Mouse (Mus musculus): ENCODE measurements around the gene Mpg. TPM values are rescaled to one million over a fixed set of nuclear protein-coding genes. Genes with fewer than 3 reads are reported as not detected.

Gene Mpg
- total RNA-seq, 2 experiments from 2014 or later: 6.7 TPM

Other genes with a start within 250 kb of the Mpg start
- gene Nsg2, start 226.0 kb upstream of the Mpg start, total RNA-seq (2021): 1 to 10 TPM in 1 of 2 experiments, under 1 TPM in 1; 0.68 to 1.1 TPM
- gene Il9r, start 26.2 kb upstream of the Mpg start, total RNA-seq (2021): under 1 TPM in 1 of 2 experiments, not detected in 1; 0.11 TPM
- gene Snrnp25, start 21.1 kb upstream of the Mpg start, total RNA-seq (2021): 10 to 100 TPM; 11.1 to 12.2 TPM
- 10 to 100 TPM; 24.3 to 25.1 TPM for gene Rhbdf1, start 4.2 kb upstream of the Mpg start, total RNA-seq (2021)
- gene Nprl3, start 41.2 kb downstream of the Mpg start, total RNA-seq (2021): 10 to 100 TPM; 26.1 to 28.5 TPM
- gene Hba-x, start 49.9 kb downstream of the Mpg start, total RNA-seq (2021): not detected
- gene Hba-a1, start 57.0 kb downstream of the Mpg start, total RNA-seq (2021): over 10,000 TPM in 1 of 2 experiments, 1,000 to 10,000 TPM in 1; 7,538 to 10,107 TPM
- 1 to 10 TPM in 1 of 2 experiments, not detected in 1; 1.4 TPM for gene Hbq1b, start 60.5 kb downstream of the Mpg start, total RNA-seq (2021)
- gene Hba-a2, start 70.0 kb downstream of the Mpg start, total RNA-seq (2021): 1,000 to 10,000 TPM; 7,375 to 9,600 TPM
- under 1 TPM; 0.75 to 0.76 TPM for gene Hbq1a, start 73.6 kb downstream of the Mpg start, total RNA-seq (2021)
- gene Sh3pxd2b, start 121.3 kb downstream of the Mpg start, total RNA-seq (2021): 1 to 10 TPM; 4.5 to 6.0 TPM
- 1 to 10 TPM; 4.7 to 7.0 TPM for gene Ubtd2, start 228.9 kb downstream of the Mpg start, total RNA-seq (2021)

Measured in heart, postnatal 36 days (tissue).